Mouse (Mus musculus): ENCODE measurements at regions not wholly inside any gene's neighbourhood (a gene's known extent, or its start where the extent isn't known, plus 50 kb on each side); places are given as distances from the start of the nearest gene placed in this dataset.

- Histone ChIP-seq H3K9me3 (replicated peaks; ENCODE audit: control insufficient read depth, low read length) (no peaks in the 10 kb centered on the region), H3K27me3 (replicated peaks; ENCODE audit: control insufficient read depth, insufficient read depth, low read length) (no peaks in the 10 kb centered on the region), H3K36me3 (ENCODE audit: control insufficient read depth, insufficient read depth, low read length) (no peaks in the 10 kb centered on the region), H3K4me2 (ENCODE audit: low read length) (no peak overlapping the region), H3K4me3 (ENCODE audit: low read depth, low read length) (no peak overlapping the region), H3K9ac (ENCODE audit: low read length) (no peak overlapping the region), H3K4me1 (ENCODE audit: control insufficient read depth, insufficient read depth, low read length) (no peaks in the 10 kb centered on the region), H3K27ac (ENCODE audit: low read depth, low read length) (no peak overlapping the region)
- WGBS: 83% methylated on average over 4 of the region's 4 CpGs
- ATAC-seq (no peak), DNase-seq (ENCODE audit: low spot score) (no peak)
Observed at GRCm38 (mm10) chr12:94229894-94230293, 1462.1 kb upstream of the Flrt2 start.

- Histone ChIP-seq H3K4me1 (ENCODE audit: control insufficient read depth, insufficient read depth, low read length) (no peaks in the 10 kb centered on the region), H3K4me3 (ENCODE audit: low read depth, low read length) (no peak overlapping the region), H3K27me3 (replicated peaks; ENCODE audit: control insufficient read depth, insufficient read depth, low read length) (no peaks in the 10 kb centered on the region), H3K9ac (ENCODE audit: low read length) (no peak overlapping the region), H3K36me3 (ENCODE audit: control insufficient read depth, insufficient read depth, low read length) (no peaks in the 10 kb centered on the region), H3K4me2 (ENCODE audit: low read length) (no peak overlapping the region), H3K27ac (ENCODE audit: low read depth, low read length) (no peak overlapping the region), H3K9me3 (replicated peaks; ENCODE audit: control insufficient read depth, low read length) (no peaks in the 10 kb centered on the region)
- no peak for ATAC-seq
- DNase-seq (ENCODE audit: low spot score): no peak
- WGBS: 84% methylated on average over 2 of the region's 2 CpGs
Observed at GRCm38 (mm10) chr12:94245366-94245765, 1446.7 kb upstream of the Flrt2 start.

GRCm38 (mm10) chr12:94247362-94247761 lies 1444.7 kb upstream of the Flrt2 start:
- ATAC-seq: no peak
- no peaks in the 10 kb centered on the region for H3K4me1 ChIP-seq (ENCODE audit: control insufficient read depth, insufficient read depth, low read length)

GRCm38 (mm10) chr12:94252957-94253633 lies 1438.9 kb upstream of the Flrt2 start:
- Histone ChIP-seq H3K9ac (ENCODE audit: low read length) (no peak overlapping the region), H3K4me1 (ENCODE audit: control insufficient read depth, insufficient read depth, low read length) (no peaks in the 10 kb centered on the region), H3K9me3 (replicated peaks; ENCODE audit: control insufficient read depth, low read length) (no peaks in the 10 kb centered on the region), H3K27me3 (replicated peaks; ENCODE audit: control insufficient read depth, insufficient read depth, low read length) (no peaks in the 10 kb centered on the region), H3K27ac (ENCODE audit: low read depth, low read length) (no peak overlapping the region), H3K4me3 (ENCODE audit: low read depth, low read length) (no peak overlapping the region), H3K4me2 (ENCODE audit: low read length) (no peak overlapping the region), H3K36me3 (ENCODE audit: control insufficient read depth, insufficient read depth, low read length) (no peaks in the 10 kb centered on the region)
- no peak for ATAC-seq
- no peak for DNase-seq (ENCODE audit: low spot score)
- WGBS: 76% methylated on average over 8 of the region's 8 CpGs

More at GRCm38 (mm10) chr12:94247362-94247761, 1444.7 kb upstream of the Flrt2 start:
- Histone ChIP-seq H3K27ac (ENCODE audit: low read depth, low read length) (no peak overlapping the region), H3K9me3 (replicated peaks; ENCODE audit: control insufficient read depth, low read length) (no peaks in the 10 kb centered on the region), H3K27me3 (replicated peaks; ENCODE audit: control insufficient read depth, insufficient read depth, low read length) (no peaks in the 10 kb centered on the region), H3K9ac (ENCODE audit: low read length) (no peak overlapping the region), H3K4me2 (ENCODE audit: low read length) (no peak overlapping the region), H3K36me3 (ENCODE audit: control insufficient read depth, insufficient read depth, low read length) (no peaks in the 10 kb centered on the region), H3K4me3 (ENCODE audit: low read depth, low read length) (no peak overlapping the region)
- no peak for DNase-seq (ENCODE audit: low spot score)

- no peaks in the 10 kb centered on the region for H3K4me1 ChIP-seq (ENCODE audit: control insufficient read depth, insufficient read depth, low read length)
- H3K27ac ChIP-seq (ENCODE audit: low read depth, low read length): no peak overlapping the region
- 77% methylated on average over 2 of the region's 2 CpGs for WGBS
- no peak overlapping the region for H3K4me3 ChIP-seq (ENCODE audit: low read depth, low read length)
- ATAC-seq (no peak), DNase-seq (ENCODE audit: low spot score) (no peak)
- no peak overlapping the region for H3K9ac ChIP-seq (ENCODE audit: low read length)
- H3K27me3 ChIP-seq (replicated peaks; ENCODE audit: control insufficient read depth, insufficient read depth, low read length): no peaks in the 10 kb centered on the region
- no peaks in the 10 kb centered on the region for H3K9me3 ChIP-seq (replicated peaks; ENCODE audit: control insufficient read depth, low read length)
- no peak overlapping the region for H3K4me2 ChIP-seq (ENCODE audit: low read length)
- no peaks in the 10 kb centered on the region for H3K36me3 ChIP-seq (ENCODE audit: control insufficient read depth, insufficient read depth, low read length)
Observed at GRCm38 (mm10) chr12:94280946-94281345, 1411.1 kb upstream of the Flrt2 start.

- no peaks in the 10 kb centered on the region for H3K4me1 ChIP-seq (ENCODE audit: control insufficient read depth, insufficient read depth, low read length)
- no peak overlapping the region for H3K27ac ChIP-seq (ENCODE audit: low read depth, low read length)
- ATAC-seq: no peak
- DNase-seq (ENCODE audit: low spot score): no peak
- H3K36me3 ChIP-seq (ENCODE audit: control insufficient read depth, insufficient read depth, low read length): no peaks in the 10 kb centered on the region
- no peaks in the 10 kb centered on the region for H3K27me3 ChIP-seq (replicated peaks; ENCODE audit: control insufficient read depth, insufficient read depth, low read length)
- WGBS: 90% methylated on average over 3 of the region's 3 CpGs
- H3K9ac ChIP-seq (ENCODE audit: low read length): no peak overlapping the region
- no peak overlapping the region for H3K4me3 ChIP-seq (ENCODE audit: low read depth, low read length)
- no peaks in the 10 kb centered on the region for H3K9me3 ChIP-seq (replicated peaks; ENCODE audit: control insufficient read depth, low read length)
- no peak overlapping the region for H3K4me2 ChIP-seq (ENCODE audit: low read length)
Observed at GRCm38 (mm10) chr12:94282931-94283330, 1409.1 kb upstream of the Flrt2 start.

- Histone ChIP-seq H3K9ac (ENCODE audit: low read length) (no peak overlapping the region), H3K9me3 (replicated peaks; ENCODE audit: control insufficient read depth, low read length) (no peaks in the 10 kb centered on the region), H3K36me3 (ENCODE audit: control insufficient read depth, insufficient read depth, low read length) (no peaks in the 10 kb centered on the region), H3K4me2 (ENCODE audit: low read length) (no peak overlapping the region), H3K4me1 (ENCODE audit: control insufficient read depth, insufficient read depth, low read length) (no peaks in the 10 kb centered on the region), H3K27ac (ENCODE audit: low read depth, low read length) (no peak overlapping the region), H3K27me3 (replicated peaks; ENCODE audit: control insufficient read depth, insufficient read depth, low read length) (no peaks in the 10 kb centered on the region), H3K4me3 (ENCODE audit: low read depth, low read length) (no peak overlapping the region)
- ATAC-seq (no peak), DNase-seq (ENCODE audit: low spot score) (no peak)
- 83% methylated on average over 3 of the region's 3 CpGs for WGBS
Observed at GRCm38 (mm10) chr12:94283572-94283971, 1408.5 kb upstream of the Flrt2 start.

DNA sequence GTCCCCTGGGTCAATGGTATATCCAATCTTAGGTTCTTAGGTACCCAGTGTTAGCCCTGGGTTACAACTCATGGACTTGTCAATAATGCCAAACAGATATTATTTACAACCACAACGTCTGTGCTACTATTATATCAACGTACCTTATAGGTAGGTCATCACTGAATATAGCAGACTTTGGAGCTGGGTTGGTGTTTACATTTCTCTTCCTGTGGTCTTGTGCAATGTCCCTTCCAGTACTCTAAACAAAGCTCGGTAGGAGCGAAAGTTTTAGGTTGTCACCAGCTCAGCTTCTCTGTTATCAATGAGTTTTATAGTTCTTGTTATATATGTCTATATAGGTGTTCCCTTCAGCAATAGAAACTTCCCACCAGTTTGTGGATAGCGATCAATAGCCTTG lies 1394.2 kb upstream of the Flrt2 start:
- DNase-seq (ENCODE audit: low spot score): no peak
- H3K36me3 ChIP-seq (ENCODE audit: control insufficient read depth, insufficient read depth, low read length): no peaks in the 10 kb centered on the region
- 91% methylated on average over 5 of the region's 5 CpGs for WGBS
- H3K4me1 ChIP-seq (ENCODE audit: control insufficient read depth, insufficient read depth, low read length): no peaks in the 10 kb centered on the region
- no peak for ATAC-seq
- no peaks in the 10 kb centered on the region for H3K27me3 ChIP-seq (replicated peaks; ENCODE audit: control insufficient read depth, insufficient read depth, low read length)
- no peak overlapping the region for H3K4me2 ChIP-seq (ENCODE audit: low read length)
- H3K4me3 ChIP-seq (ENCODE audit: low read depth, low read length): no peak overlapping the region
- H3K9ac ChIP-seq (ENCODE audit: low read length): no peak overlapping the region
- no peaks in the 10 kb centered on the region for H3K9me3 ChIP-seq (replicated peaks; ENCODE audit: control insufficient read depth, low read length)
- no peak overlapping the region for H3K27ac ChIP-seq (ENCODE audit: low read depth, low read length)

DNA sequence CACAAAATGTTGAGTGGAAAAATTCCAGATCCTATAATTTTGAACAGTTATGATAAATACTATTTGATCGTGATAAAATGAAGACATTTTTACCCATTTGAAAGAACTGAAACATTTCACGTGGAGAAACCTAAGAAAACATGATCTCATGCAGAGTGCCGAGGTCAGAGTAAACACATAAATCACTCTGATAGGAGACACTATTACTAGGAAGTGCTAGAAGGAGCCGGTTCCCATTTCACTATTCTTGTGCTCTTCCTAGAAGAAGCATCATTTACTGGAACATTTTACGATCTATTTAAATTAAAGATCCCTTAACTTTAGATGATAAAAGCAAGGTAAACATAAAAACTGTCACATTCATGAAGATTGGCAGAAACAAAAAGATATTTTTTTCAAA lies 1359.7 kb upstream of the Flrt2 start:
- ATAC-seq (no peak), DNase-seq (ENCODE audit: low spot score) (no peak)
- 88% methylated on average over 5 of the region's 5 CpGs for WGBS
- no peaks in the 10 kb centered on the region for H3K4me1 ChIP-seq (ENCODE audit: control insufficient read depth, insufficient read depth, low read length)
- no peak overlapping the region for H3K27ac ChIP-seq (ENCODE audit: low read depth, low read length)
- H3K9ac ChIP-seq (ENCODE audit: low read length): no peak overlapping the region
- no peaks in the 10 kb centered on the region for H3K27me3 ChIP-seq (replicated peaks; ENCODE audit: control insufficient read depth, insufficient read depth, low read length)
- H3K36me3 ChIP-seq (ENCODE audit: control insufficient read depth, insufficient read depth, low read length): no peaks in the 10 kb centered on the region
- H3K9me3 ChIP-seq (replicated peaks; ENCODE audit: control insufficient read depth, low read length): no peaks in the 10 kb centered on the region
- no peak overlapping the region for H3K4me3 ChIP-seq (ENCODE audit: low read depth, low read length)
- H3K4me2 ChIP-seq (ENCODE audit: low read length): no peak overlapping the region

All from forebrain, embryonic 14.5 days (tissue).